Mouse (Mus musculus) neural tube, embryonic 12.5 days (tissue): ENCODE data around the gene Uspl1. TPM values are rescaled to one million over a fixed set of nuclear protein-coding genes. Genes with fewer than 3 reads are reported as not detected.

ENCODE experiments used
- ATAC-seq: fragments of 200-750 bp; cut with Nextera tagmentation; 2 replicates; pipeline ENCODE4 v1.8.0; 2017; ENCODE audit warnings: low read depth, mild to moderate bottlenecking, moderate TSS enrichment, moderate library complexity; ENCODE audit not compliant: low FRiP score
- H3K27ac ChIP-seq: fragments of 300-500 bp; sonication (generic); 2 replicates; pipeline ENCODE4 v1.5.1; 2016
- H3K27me3 ChIP-seq: fragments of 300-500 bp; sonication (generic); replicated peaks from 2 replicates; pipeline ENCODE4 v1.6.1; 2016; ENCODE audit warnings: mild to moderate bottlenecking
- H3K36me3 ChIP-seq: fragments of 300-500 bp; sonication (generic); 2 replicates; pipeline ENCODE4 v1.6.1; 2016; ENCODE audit warnings: mild to moderate bottlenecking
- H3K4me1 ChIP-seq: fragments of 300-500 bp; sonication (generic); 2 replicates; pipeline ENCODE4 v1.6.1; 2016
- H3K4me2 ChIP-seq: fragments of 300-500 bp; sonication (generic); replicated peaks from 2 replicates; pipeline ENCODE4 v1.6.1; 2016; ENCODE audit warnings: mild to moderate bottlenecking
- H3K4me3 ChIP-seq: fragments of 300-500 bp; sonication (generic); 2 replicates; pipeline ENCODE4 v1.5.1; 2016
- H3K9ac ChIP-seq: fragments of 300-500 bp; sonication (generic); 2 replicates; pipeline ENCODE4 v1.6.1; 2016; ENCODE audit warnings: mild to moderate bottlenecking
- H3K9me3 ChIP-seq: fragments of 300-500 bp; sonication (generic); 2 replicates; pipeline ENCODE4 v1.6.1; 2016; ENCODE audit warnings: mild to moderate bottlenecking
- WGBS: fragments of 180-500 bp; shearing (Covaris S2); methylation state at CpG from one replicate; pipeline ENCODE4 v1.1.7; 2016; 5-methylcytosine and 5-hydroxymethylcytosine counted together
- polyA plus RNA-seq: library from polyadenylated mRNA; unstranded; fragments of >200 nt; fragmentation: Nextera tagmentation; extraction: Ambion mirVana; gene quantifications from 2 replicates; pipeline ENCODE4 v1.2.1, GENCODE M21; 2016

Gene Uspl1
- polyA plus RNA-seq, 1 experiment from 2014 or later: 72.0 TPM

GRCm38 (mm10) chr5:149219493-149219892 is 35.3 kb downstream of the Uspl1 start:
- no peak overlapping the region for H3K4me2 ChIP-seq
- peaks cover 4% of the 10 kb centered on the region; the same call in 1 of the 2 replicates for H3K4me1 ChIP-seq
- H3K9ac ChIP-seq: no peak overlapping the region
- WGBS: 82% methylated on average over 3 of the region's 3 CpGs
- peaks cover 26% of the 10 kb centered on the region for H3K36me3 ChIP-seq
- no peak overlapping the region for H3K27ac ChIP-seq
- H3K4me3 ChIP-seq: no peak overlapping the region
- peaks cover 6% of the 10 kb centered on the region; the same call in 1 of the 2 replicates for H3K9me3 ChIP-seq
- no peaks in the 10 kb centered on the region for H3K27me3 ChIP-seq
- no peak for ATAC-seq

GRCm38 (mm10) chr5:149221355-149221754 is 37.2 kb downstream of the Uspl1 start:
- Histone ChIP-seq H3K36me3 (peaks cover 7% of the 10 kb centered on the region), H3K4me2 (no peak overlapping the region), H3K27me3 (no peaks in the 10 kb centered on the region), H3K9ac (no peak overlapping the region), H3K9me3 (peaks cover 6% of the 10 kb centered on the region; the same call in 1 of the 2 replicates), H3K4me3 (no peak overlapping the region), H3K27ac (no peak overlapping the region), H3K4me1 (peaks cover 10% of the 10 kb centered on the region; the same call in 1 of the 2 replicates)
- 87% methylated on average over 4 of the region's 4 CpGs for WGBS
- ATAC-seq: no peak

GRCm38 (mm10) chr5:149224666-149225065 is 40.5 kb downstream of the Uspl1 start:
- Histone ChIP-seq H3K36me3 (no peaks in the 10 kb centered on the region), H3K27me3 (no peaks in the 10 kb centered on the region), H3K27ac (no peak overlapping the region), H3K9me3 (peaks cover 6% of the 10 kb centered on the region; the same call in 1 of the 2 replicates), H3K4me1 (peaks cover 10% of the 10 kb centered on the region; the same call in 1 of the 2 replicates), H3K4me2 (no peak overlapping the region), H3K9ac (no peak overlapping the region), H3K4me3 (no peak overlapping the region)
- 22% methylated on average over 7 of the region's 7 CpGs for WGBS
- no peak for ATAC-seq

DNA sequence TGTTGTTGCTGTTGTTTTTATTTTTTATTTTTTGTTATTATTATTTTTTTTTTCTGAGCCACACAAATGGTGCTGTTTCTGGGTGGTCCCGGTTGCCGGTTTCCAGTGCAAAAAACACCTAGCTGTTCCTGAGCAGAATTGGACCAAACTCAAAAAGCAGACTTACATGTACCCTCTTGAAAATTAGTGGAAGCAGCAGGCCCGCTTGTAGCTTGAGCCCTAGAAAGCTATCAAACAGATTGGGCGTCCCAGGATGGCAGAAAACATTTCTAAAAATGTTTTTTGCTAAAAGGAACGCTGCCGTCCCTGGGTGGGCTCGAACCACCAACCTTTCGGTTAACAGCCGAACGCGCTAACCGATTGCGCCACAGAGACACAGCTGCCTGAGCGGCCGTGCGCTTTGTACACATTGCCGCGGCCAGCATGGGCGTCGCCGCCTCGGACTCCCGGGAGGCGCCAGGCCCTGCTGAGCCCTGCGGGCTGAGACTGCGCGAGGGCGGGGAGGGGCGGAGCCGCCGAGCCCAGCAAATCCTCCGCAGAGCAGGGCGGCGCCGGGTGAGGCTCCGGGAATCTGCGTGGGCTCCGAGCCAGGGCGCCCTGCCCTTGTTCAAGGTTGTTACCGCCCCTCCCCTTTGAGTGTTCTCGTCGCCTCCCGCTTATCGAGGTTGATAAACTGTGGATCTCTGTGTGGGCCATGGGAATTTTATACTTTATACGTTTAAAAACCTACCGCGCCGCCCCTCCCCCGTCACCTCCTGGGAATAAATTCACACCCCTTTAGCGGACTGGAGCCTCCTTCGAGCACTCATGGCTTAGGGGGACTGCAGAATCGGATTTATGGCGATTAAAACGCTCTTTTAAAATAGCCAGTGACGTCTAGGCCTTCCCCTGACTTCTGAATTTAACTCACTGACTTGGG is 44.8 kb downstream of the Uspl1 start:
- H3K4me2 ChIP-seq: peak overlapping the region; percentile 54
- peaks cover 10% of the 10 kb centered on the region; the same call in 1 of the 2 replicates for H3K4me1 ChIP-seq
- H3K9me3 ChIP-seq: no peaks in the 10 kb centered on the region; the same call in 1 of the 2 replicates
- 3% methylated on average over 55 of the region's 55 CpGs for WGBS
- H3K27me3 ChIP-seq: no peaks in the 10 kb centered on the region
- peak overlapping the region; percentile 78 for H3K27ac ChIP-seq
- H3K9ac ChIP-seq: peak overlapping the region; percentile 33; the same call in 1 of the 2 replicates
- peak; percentile 98 for ATAC-seq
- peak overlapping the region; percentile 45 for H3K4me3 ChIP-seq
- no peaks in the 10 kb centered on the region for H3K36me3 ChIP-seq

GRCm38 (mm10) chr5:149229619-149230339 is 45.6 kb downstream of the Uspl1 start:
- H3K4me2 ChIP-seq: peak overlapping the region; percentile 54
- ATAC-seq: peak; percentile 54
- H3K27ac ChIP-seq: peak overlapping the region; percentile 78
- H3K4me3 ChIP-seq: peak overlapping the region; percentile 45
- 81% methylated on average over 17 of the region's 18 CpGs for WGBS
- no peaks in the 10 kb centered on the region; the same call in 1 of the 2 replicates for H3K9me3 ChIP-seq
- H3K9ac ChIP-seq: peak overlapping the region; percentile 33; the same call in 1 of the 2 replicates
- no peaks in the 10 kb centered on the region for H3K27me3 ChIP-seq
- peaks cover 3% of the 10 kb centered on the region; the same call in 1 of the 2 replicates for H3K4me1 ChIP-seq
- H3K36me3 ChIP-seq: no peaks in the 10 kb centered on the region

GRCm38 (mm10) chr5:149235002-149235401 is 50.9 kb downstream of the Uspl1 start:
- WGBS: 91% methylated on average over 7 of the region's 7 CpGs
- ATAC-seq: no peak

DNA sequence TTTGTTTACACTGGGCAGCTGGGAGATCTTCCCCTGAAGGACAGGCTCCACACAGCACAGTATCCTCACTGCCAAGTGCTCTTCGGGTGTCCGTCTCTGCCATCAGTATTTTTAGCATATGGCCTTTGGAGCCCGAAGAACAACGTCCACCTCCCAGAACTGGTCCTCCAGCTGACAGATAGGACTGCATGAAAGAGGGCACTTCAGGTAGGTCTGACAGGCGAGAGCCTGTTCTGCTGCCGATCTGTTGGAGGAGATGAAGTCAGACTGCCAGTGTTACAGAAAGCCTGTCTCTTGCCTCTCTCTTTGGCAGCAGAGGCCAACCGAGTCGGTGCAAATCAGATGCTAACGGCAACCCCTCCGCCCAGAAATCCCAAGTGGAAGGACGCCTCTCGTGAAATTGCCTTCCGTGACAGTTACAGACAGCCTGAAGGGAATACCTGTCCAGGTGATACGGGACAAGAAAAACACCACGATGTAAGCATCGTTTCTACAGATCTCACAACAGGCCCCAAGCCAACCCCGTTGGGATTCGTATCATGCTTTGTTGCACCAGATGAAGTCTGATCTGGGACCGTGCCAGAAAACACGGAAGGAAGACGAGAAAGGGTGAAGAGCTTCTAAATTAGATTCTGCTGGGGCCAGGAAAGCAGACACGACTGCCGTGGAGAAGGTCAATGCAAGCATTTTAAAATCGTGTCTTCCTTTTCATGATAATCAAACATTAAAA is 53.2 kb downstream of the Uspl1 start:
- no peaks in the 10 kb centered on the region for H3K27me3 ChIP-seq
- H3K36me3 ChIP-seq: no peaks in the 10 kb centered on the region
- no peaks in the 10 kb centered on the region; the same call in 1 of the 2 replicates for H3K9me3 ChIP-seq
- no peak overlapping the region for H3K27ac ChIP-seq
- 91% methylated on average over 24 of the region's 24 CpGs for WGBS
- H3K4me2 ChIP-seq: no peak overlapping the region
- H3K9ac ChIP-seq: no peak overlapping the region
- ATAC-seq: no peak
- H3K4me1 ChIP-seq: no peaks in the 10 kb centered on the region
- no peak overlapping the region for H3K4me3 ChIP-seq

More at GRCm38 (mm10) chr5:149235002-149235401, 50.9 kb downstream of the Uspl1 start:
- H3K4me3 ChIP-seq: no peak overlapping the region
- no peaks in the 10 kb centered on the region for H3K36me3 ChIP-seq
- H3K27me3 ChIP-seq: no peaks in the 10 kb centered on the region
- H3K9me3 ChIP-seq: no peaks in the 10 kb centered on the region; the same call in 1 of the 2 replicates
- no peak overlapping the region for H3K27ac ChIP-seq
- H3K4me1 ChIP-seq: no peaks in the 10 kb centered on the region
- no peak overlapping the region for H3K9ac ChIP-seq
- no peak overlapping the region for H3K4me2 ChIP-seq

GRCm38 (mm10) chr5:149242467-149242866 is 58.3 kb downstream of the Uspl1 start:
- Histone ChIP-seq H3K36me3 (no peaks in the 10 kb centered on the region), H3K9me3 (no peaks in the 10 kb centered on the region; the same call in 1 of the 2 replicates), H3K4me3 (no peak overlapping the region), H3K27ac (no peak overlapping the region), H3K9ac (no peak overlapping the region), H3K4me2 (no peak overlapping the region), H3K4me1 (peaks cover 15% of the 10 kb centered on the region), H3K27me3 (no peaks in the 10 kb centered on the region)
- no peak for ATAC-seq
- WGBS: 94% methylated on average over 5 of the region's 5 CpGs

GRCm38 (mm10) chr5:149243053-149243452 is 58.9 kb downstream of the Uspl1 start:
- Histone ChIP-seq H3K4me2 (no peak overlapping the region), H3K27me3 (no peaks in the 10 kb centered on the region), H3K27ac (no peak overlapping the region), H3K36me3 (no peaks in the 10 kb centered on the region), H3K9me3 (no peaks in the 10 kb centered on the region; the same call in 1 of the 2 replicates), H3K4me3 (no peak overlapping the region), H3K4me1 (peaks cover 15% of the 10 kb centered on the region), H3K9ac (no peak overlapping the region)
- ATAC-seq: no peak
- WGBS: 50% methylated on average over 5 of the region's 5 CpGs

- Histone ChIP-seq H3K9me3 (no peaks in the 10 kb centered on the region; the same call in 1 of the 2 replicates), H3K9ac (no peak overlapping the region), H3K4me3 (no peak overlapping the region), H3K27ac (no peak overlapping the region), H3K4me1 (peaks cover 15% of the 10 kb centered on the region), H3K36me3 (no peaks in the 10 kb centered on the region), H3K4me2 (peak overlapping the region; percentile 49), H3K27me3 (no peaks in the 10 kb centered on the region)
- ATAC-seq: no peak
- WGBS: 65% methylated on average over 9 of the region's 9 CpGs
Observed at GRCm38 (mm10) chr5:149245391-149245964, 61.3 kb downstream of the Uspl1 start.

DNA sequence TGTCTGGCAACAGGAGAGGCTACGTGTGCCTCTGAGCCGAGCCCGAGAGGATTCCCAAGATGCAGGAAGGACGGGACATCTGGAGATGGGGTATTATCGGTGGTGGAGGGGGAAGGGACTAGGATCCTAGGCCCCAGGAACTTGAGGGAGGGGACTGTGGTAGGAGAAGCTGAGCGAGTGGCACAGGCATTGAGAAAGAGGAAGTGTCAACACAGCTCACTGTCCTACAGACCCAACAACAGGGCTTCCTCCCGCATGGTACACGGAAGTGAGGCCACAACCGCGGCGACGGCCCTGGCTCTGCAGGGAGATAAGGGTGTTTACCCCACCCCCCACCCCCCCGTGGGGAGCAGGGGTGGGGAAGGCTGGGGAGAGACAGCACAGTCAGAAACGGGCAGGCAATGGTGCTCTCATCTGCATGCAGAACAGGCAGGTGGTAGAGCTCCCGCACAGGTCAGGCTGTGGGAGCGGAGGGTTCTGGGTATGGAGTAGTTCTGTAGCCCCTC is 61.9 kb downstream of the Uspl1 start:
- Histone ChIP-seq H3K4me1 (peaks cover 15% of the 10 kb centered on the region), H3K27me3 (no peaks in the 10 kb centered on the region), H3K9me3 (no peaks in the 10 kb centered on the region; the same call in 1 of the 2 replicates), H3K27ac (no peak overlapping the region), H3K36me3 (no peaks in the 10 kb centered on the region), H3K4me2 (peak overlapping the region; percentile 49), H3K4me3 (no peak overlapping the region), H3K9ac (no peak overlapping the region)
- 29% methylated on average over 16 of the region's 16 CpGs for WGBS
- ATAC-seq: 0 out of 2 replicates have a peak, but pooled peaks have one; percentile 33
